Comparison of ENCODE assay signal across 25 mouse cellular contexts in genomic region chr4:133846625-133847024, GRCm38 (mm10).
"Had no signal": no experiment of that assay in that cellular context is flagged by ENCODE, and none has a peak within 500 bp of the region (broad histone marks: within the 10 kb centered on the region; RNA-seq: fewer than 3 reads in every experiment).

No protein-coding gene starts in this region.

- H3K4me1 ChIP-seq: embryonic facial prominence, embryonic 12.5 days; embryonic facial prominence, embryonic 13.5 days; embryonic facial prominence, embryonic 15.5 days; forebrain, embryonic 10.5 days; forebrain, embryonic 12.5 days; forebrain, embryonic 13.5 days; forebrain, embryonic 15.5 days had no signal

- H3K4me2 ChIP-seq: embryonic facial prominence, embryonic 12.5 days; embryonic facial prominence, embryonic 13.5 days; embryonic facial prominence, embryonic 15.5 days; forebrain, embryonic 12.5 days; forebrain, embryonic 13.5 days; forebrain, embryonic 15.5 days had no signal

- H3K27ac ChIP-seq: embryonic facial prominence, embryonic 10.5 days; embryonic facial prominence, embryonic 12.5 days; embryonic facial prominence, embryonic 13.5 days; embryonic facial prominence, embryonic 15.5 days; forebrain, embryonic 10.5 days; forebrain, embryonic 12.5 days; forebrain, embryonic 13.5 days; forebrain, embryonic 15.5 days; gastrocnemius, adult 2 months; heart, adult 2 months had no signal

- H3K9me3 ChIP-seq: embryonic facial prominence, embryonic 10.5 days; embryonic facial prominence, embryonic 12.5 days; embryonic facial prominence, embryonic 13.5 days; embryonic facial prominence, embryonic 15.5 days; forebrain, embryonic 10.5 days; forebrain, embryonic 12.5 days; forebrain, embryonic 13.5 days; forebrain, embryonic 15.5 days had no signal

- H3K27me3 ChIP-seq: embryonic facial prominence, embryonic 12.5 days; embryonic facial prominence, embryonic 13.5 days; embryonic facial prominence, embryonic 15.5 days; forebrain, embryonic 12.5 days; forebrain, embryonic 13.5 days; forebrain, embryonic 15.5 days had no signal

- H3K36me3 ChIP-seq: forebrain, embryonic 12.5 days; forebrain, embryonic 15.5 days had no signal

- H3K4me3 ChIP-seq: embryonic facial prominence, embryonic 10.5 days; embryonic facial prominence, embryonic 12.5 days; embryonic facial prominence, embryonic 13.5 days; embryonic facial prominence, embryonic 15.5 days; erythroblast, embryonic 14.5 days; forebrain, embryonic 10.5 days; forebrain, embryonic 12.5 days; forebrain, embryonic 13.5 days; forebrain, embryonic 15.5 days; gastrocnemius, adult 2 months; heart, adult 2 months had no signal

- H3K9ac ChIP-seq: embryonic facial prominence, embryonic 12.5 days; embryonic facial prominence, embryonic 13.5 days; embryonic facial prominence, embryonic 15.5 days; forebrain, embryonic 12.5 days; forebrain, embryonic 13.5 days; forebrain, embryonic 15.5 days; forebrain, postnatal 0 days had no signal

- DNase-seq: cerebellum, adult 9-10 months; cerebellum, adult 9-11 months; cerebellum, postnatal 10 days; cerebellum, postnatal 14 days; cerebellum, postnatal 25 days; cerebellum, postnatal 36 days; embryo, embryonic 11 days; forebrain, postnatal 0 days; gastrocnemius, adult 2 months; gastrocnemius, postnatal 10 days; gastrocnemius, postnatal 14 days; gastrocnemius, postnatal 25 days; gastrocnemius, postnatal 36 days; heart, adult 11 months; heart, adult 18-20 months; heart, adult 2 months had no signal
